Mouse (Mus musculus) C2C12 (cell line): ENCODE results near the gene Eif3g. TPM values are rescaled to one million over a fixed set of nuclear protein-coding genes. Genes with fewer than 3 reads are reported as not detected.

Experiments
- H3K27me3 ChIP-seq: one replicate; pipeline ENCODE4 v1.6.1; 2011; ENCODE audit not compliant: control insufficient read depth, insufficient read depth, insufficient read length
- H3K36me3 ChIP-seq: one replicate; pipeline ENCODE4 v1.6.1; 2011; ENCODE audit not compliant: control insufficient read depth, insufficient read depth
- H3K4me3 ChIP-seq: one replicate; pipeline ENCODE4 v1.5.1; 2011; ENCODE audit warnings: mild to moderate bottlenecking, control low read depth; ENCODE audit not compliant: poor library complexity, insufficient read depth, severe bottlenecking
- H3K79me2 ChIP-seq: one replicate; pipeline ENCODE4 v1.6.1; 2011; ENCODE audit not compliant: control insufficient read depth, insufficient read depth
- H3K79me3 ChIP-seq: one replicate; pipeline ENCODE4 v1.6.1; 2011; ENCODE audit warnings: low read depth, control low read depth
- H3ac ChIP-seq: one replicate; pipeline ENCODE3; 2011; ENCODE audit warnings: low read depth; ENCODE audit not compliant: control insufficient read depth, insufficient read length
- CEBPB ChIP-seq: IDR thresholded peaks from one replicate; pipeline ENCODE4 v1.6.1; 2011; ENCODE audit warnings: low read depth, mild to moderate bottlenecking, control low read depth, moderate library complexity
- CTCF ChIP-seq: IDR thresholded peaks from one replicate; pipeline ENCODE4 v1.5.1; 2011; ENCODE audit not compliant: control insufficient read depth, insufficient read depth, insufficient read length
- FOSL1 ChIP-seq: IDR thresholded peaks from one replicate; pipeline ENCODE4 v1.8.0; 2011; ENCODE audit warnings: mild to moderate bottlenecking, low read length; ENCODE audit not compliant: poor library complexity, insufficient read depth, severe bottlenecking
- MAX ChIP-seq: IDR thresholded peaks from one replicate; pipeline ENCODE4 v1.6.1; 2011; ENCODE audit warnings: mild to moderate bottlenecking, control low read depth
- MYOD1 ChIP-seq: IDR thresholded peaks from one replicate; pipeline ENCODE4 v1.6.1; 2011; ENCODE audit warnings: low read depth; ENCODE audit not compliant: control insufficient read depth, insufficient read length
- MYOG ChIP-seq: IDR thresholded peaks from one replicate; pipeline ENCODE4 v1.6.1; 2011; ENCODE audit not compliant: control insufficient read depth, insufficient read length; ENCODE audit errors: extremely low read depth
- USF1 ChIP-seq: IDR thresholded peaks from one replicate; pipeline ENCODE4 v1.6.1; 2011; ENCODE audit warnings: low read depth, mild to moderate bottlenecking, control low read depth, moderate library complexity
- long read RNA-seq, 2 experiments: library from polyadenylated mRNA; unstranded; transcript quantifications; one replicate each; pipeline ENCODE4 v2.0.0; 2019 to 2020
- polyA plus RNA-seq: library from polyadenylated mRNA; unstranded; fragments of >200 nt; fragmentation: generic; extraction: Trizol; gene quantifications from one replicate; pipeline ENCODE4 v1.2.1, GENCODE M21; 2012; ENCODE audit warnings: missing spikeins

The Eif3g gene
- polyA plus RNA-seq: 247 TPM
- long read RNA-seq, experiment 1, transcript Eif3g-201 (11 exons, 1,101 nt): major isoform, 144 of 161 reads
- long read RNA-seq, experiment 1, partial matches to known transcripts: 10 of 161 reads
- long read RNA-seq, experiment 1, other reads (novel, unspliced or antisense): 7 of 161 reads
- long read RNA-seq, experiment 2, transcript Eif3g-201 (11 exons, 1,101 nt): major isoform, 104 of 110 reads
- long read RNA-seq, experiment 2, partial matches to known transcripts: 4 of 110 reads
- long read RNA-seq, experiment 2, other reads (novel, unspliced or antisense): 2 of 110 reads

- TF ChIP-seq CEBPB (no peak), CTCF (peak; percentile 96), MYOG (no peak), MAX (peak; percentile 61)
- peak within 1 kb of the TSS; percentile 74 for H3K4me3 ChIP-seq
- peaks cover 35% of the 10 kb centered on the region for H3K36me3 ChIP-seq
- H3K79me3 ChIP-seq: peaks cover 26% of the 10 kb centered on the region
- H3K79me2 ChIP-seq: peaks cover 30% of the 10 kb centered on the region
- no peaks in the 10 kb centered on the region for H3K27me3 ChIP-seq
- peak within 1 kb of the TSS; percentile 62 for H3ac ChIP-seq
These were observed at the start of gene Eif3g for GRCm38 (mm10) chr9:20898511-20899073. Eif3g (minus strand) TSS chr9:20898623.

- peaks cover 100% of the 10 kb centered on the region for H3K79me2 ChIP-seq
- no peak overlapping the region for H3ac ChIP-seq
- TF ChIP-seq CTCF (no peak), MYOG (no peak), USF1 (no peak), CEBPB (no peak), FOSL1 (no peak), MYOD1 (no peak), MAX (no peak)
- peaks cover 96% of the 10 kb centered on the region for H3K79me3 ChIP-seq
- H3K27me3 ChIP-seq: no peaks in the 10 kb centered on the region
- peaks cover 32% of the 10 kb centered on the region for H3K36me3 ChIP-seq
- no peak overlapping the region for H3K4me3 ChIP-seq
These were observed 47.9 kb upstream of the Eif3g start for GRCm38 (mm10) chr9:20946066-20946880.

- H3K4me3 ChIP-seq: no peak overlapping the region
- no peak overlapping the region for H3ac ChIP-seq
- H3K36me3 ChIP-seq: peaks cover 36% of the 10 kb centered on the region
- H3K79me2 ChIP-seq: peaks cover 99% of the 10 kb centered on the region
- TF ChIP-seq FOSL1 (no peak), MAX (no peak), CTCF (no peak), USF1 (peak; percentile 86), CEBPB (peak; percentile 66), MYOD1 (peak; percentile 82)
- peaks cover 91% of the 10 kb centered on the region for H3K79me3 ChIP-seq
- H3K27me3 ChIP-seq: no peaks in the 10 kb centered on the region
These were observed 46.4 kb upstream of the Eif3g start for GRCm38 (mm10) chr9:20944697-20945370.

- peaks cover 83% of the 10 kb centered on the region for H3K79me3 ChIP-seq
- no peaks in the 10 kb centered on the region for H3K27me3 ChIP-seq
- H3K36me3 ChIP-seq: peaks cover 45% of the 10 kb centered on the region
- no peak overlapping the region for H3ac ChIP-seq
- TF ChIP-seq USF1 (no peak), CTCF (no peak), MYOG (no peak), CEBPB (no peak), MAX (no peak), FOSL1 (no peak), MYOD1 (no peak)
- H3K4me3 ChIP-seq: no peak overlapping the region
- H3K79me2 ChIP-seq: peaks cover 98% of the 10 kb centered on the region
These were observed 45.5 kb upstream of the Eif3g start for GRCm38 (mm10) chr9:20943911-20944310.

- Histone ChIP-seq H3K27me3 (no peaks in the 10 kb centered on the region), H3K79me3 (peaks cover 78% of the 10 kb centered on the region), H3K36me3 (peaks cover 49% of the 10 kb centered on the region), H3K79me2 (peaks cover 94% of the 10 kb centered on the region), H3ac (no peak overlapping the region), H3K4me3 (no peak overlapping the region)
- TF ChIP-seq CEBPB (no peak), FOSL1 (peak; percentile 62), CTCF (peak; percentile 27), MYOD1 (peak; percentile 84)
These were observed 45.0 kb upstream of the Eif3g start for GRCm38 (mm10) chr9:20943396-20943795.
